13 mouse cellular contexts compared by ENCODE assay signal in genomic region chr5:29951381-29952350, GRCm38 (mm10).
DNase-seq lines count a peak whose midpoint lies in the region.
"Had no signal": no experiment of that assay in that cellular context is flagged by ENCODE, and none has a peak within 500 bp of the region (broad histone marks: within the 10 kb centered on the region; RNA-seq: fewer than 3 reads in every experiment).

No protein-coding gene starts in this region.

- intact Hi-C loops in heart, postnatal 25 days (cut with DNase I): no loop called here

- peak; percentile 16 for DNase-seq in embryo, embryonic 10 days (ENCODE audit: low spot score)
- no peak for DNase-seq in embryo, embryonic 9.5 days (ENCODE audit: extremely low spot score)
- peak; percentile 52 to 54 for DNase-seq in urinary bladder, postnatal 36 days (ENCODE audit: low spot score in 2 of 2)
- DNase-seq in urinary bladder, adult 2 months (ENCODE audit: low spot score): no peak
- DNase-seq in large intestine, adult 2 months (ENCODE audit: low read depth, low spot score): peak; percentile 45
- DNase-seq in heart, postnatal 25 days (ENCODE audit: low spot score): no peak
- no peak for DNase-seq in cerebellum, adult 11 months
- no peak for DNase-seq in spleen, postnatal 36 days (ENCODE audit: low spot score in 2 of 2)
- DNase-seq: adrenal gland, postnatal 14 days; cerebellum, adult 8-10 months; gastrocnemius, postnatal 10 days; lung, postnatal 14 days; right cerebral cortex, postnatal 25 days had no signal

- 43% methylated on average over 7 of the region's 7 CpGs for WGBS in large intestine, adult 2 months

Comparison
In these comparisons a context has a peak if more than half of its experiments do, and no peak if none do; other contexts are left out.
1. DNase-seq: peak in embryo, embryonic 10 days (single experiment), urinary bladder, postnatal 36 days (2 of 2) and large intestine, adult 2 months (single experiment); none in embryo, embryonic 9.5 days (single experiment), urinary bladder, adult 2 months (single experiment), heart, postnatal 25 days (single experiment), cerebellum, adult 11 months (single experiment) and spleen, postnatal 36 days (0 of 2).